Mouse (Mus musculus) lung, postnatal 14 days (tissue): ENCODE data around the gene Kif27.

Source experiments
- DNase-seq: peaks from one replicate; pipeline ENCODE4 v3.0.0; 2021

Gene Kif27

GRCm38 (mm10) chr13:58275599-58275998 is 83.3 kb downstream of the Kif27 start, which contains the start of gene Gkap1:
Gene Gkap1 (minus strand): TSS chr13:58275699.
- no peak for DNase-seq

GRCm38 (mm10) chr13:58275076-58275475 is 83.8 kb downstream of the Kif27 start:
- DNase-seq: no peak

GRCm38 (mm10) chr13:58274259-58274991 is 84.5 kb downstream of the Kif27 start:
- peak; percentile 75 for DNase-seq

GRCm38 (mm10) chr13:58273411-58274258 is 85.3 kb downstream of the Kif27 start:
- DNase-seq: peak; percentile 29

GRCm38 (mm10) chr13:58266864-58267263 is 92.1 kb downstream of the Kif27 start:
- DNase-seq: no peak

GRCm38 (mm10) chr13:58263546-58263945 is 95.4 kb downstream of the Kif27 start:
- DNase-seq: no peak

GRCm38 (mm10) chr13:58261674-58262073 is 97.2 kb downstream of the Kif27 start:
- DNase-seq: no peak

GRCm38 (mm10) chr13:58253268-58253667 is 105.7 kb downstream of the Kif27 start:
- DNase-seq: no peak

GRCm38 (mm10) chr13:58248957-58249356 is 110.0 kb downstream of the Kif27 start:
- no peak for DNase-seq
